Mouse (Mus musculus) left cerebral cortex, postnatal 4 days (tissue): ENCODE data around the gene Sgcd. TPM values are rescaled to one million over a fixed set of nuclear protein-coding genes. Genes with fewer than 3 reads are reported as not detected.

Experiments used
- DNase-seq: peaks from one replicate; pipeline ENCODE4 v3.0.0-alpha.2; 2022
- intact Hi-C: fragments of 180-260 bp; cut with DNase I; formaldehyde crosslinking; loops from one replicate; pipeline ENCODE4 v1.15.1; 2025
- total RNA-seq, 2 experiments: library from RNA; stranded (reverse); gene quantifications; 2 replicates each; pipeline ENCODE4 v1.2.3; 2021

Gene Sgcd
- total RNA-seq, 2 experiments from 2014 or later, result 17.7 to 20.8 TPM

- DNase-seq, result no peak
- intact Hi-C loops, result no loop called here
Measured at GRCm38 (mm10) chr11:47304702-47305450, 683.9 kb downstream of the Sgcd start.

- no peak for DNase-seq
- intact Hi-C loops, result no loop called here
Measured at GRCm38 (mm10) chr11:47299777-47300176, 689.0 kb downstream of the Sgcd start.

GRCm38 (mm10) chr11:47297805-47298340 lies 690.9 kb downstream of the Sgcd start:
- intact Hi-C loops, result no loop called here

GRCm38 (mm10) chr11:47294741-47295140 lies 694.0 kb downstream of the Sgcd start:
- DNase-seq, result no peak
- intact Hi-C loops, result no loop called here

More at GRCm38 (mm10) chr11:47297805-47298340, 690.9 kb downstream of the Sgcd start:
- DNase-seq, result no peak

GRCm38 (mm10) chr11:47276586-47276985 lies 712.2 kb downstream of the Sgcd start:
- DNase-seq, result no peak
- intact Hi-C loops, result no loop called here

- no peak for DNase-seq
- intact Hi-C loops, result no loop called here
Measured at GRCm38 (mm10) chr11:47268556-47268955, 720.2 kb downstream of the Sgcd start.

GRCm38 (mm10) chr11:47264267-47264984 lies 724.3 kb downstream of the Sgcd start:
- no peak for DNase-seq
- intact Hi-C loops, result no loop called here

GRCm38 (mm10) chr11:47250301-47250700 lies 738.5 kb downstream of the Sgcd start:
- intact Hi-C loops, result no loop called here
- no peak for DNase-seq

GRCm38 (mm10) chr11:47248345-47248893 lies 740.4 kb downstream of the Sgcd start:
- DNase-seq, result no peak
- intact Hi-C loops, result no loop called here

GRCm38 (mm10) chr11:47247703-47248344 lies 740.9 kb downstream of the Sgcd start:
- DNase-seq, result no peak
- intact Hi-C loops, result no loop called here

GRCm38 (mm10) chr11:47242401-47242800 lies 746.4 kb downstream of the Sgcd start:
- no peak for DNase-seq
- intact Hi-C loops, result no loop called here

- intact Hi-C loops, result no loop called here
- no peak for DNase-seq
Measured at GRCm38 (mm10) chr11:47228222-47228621, 760.5 kb downstream of the Sgcd start.

- intact Hi-C loops, result no loop called here
- DNase-seq, result no peak
Measured at GRCm38 (mm10) chr11:47224148-47224547, 764.6 kb downstream of the Sgcd start.

GRCm38 (mm10) chr11:47211531-47211930 lies 777.2 kb downstream of the Sgcd start:
- intact Hi-C loops, result no loop called here
- DNase-seq, result no peak

GRCm38 (mm10) chr11:47206461-47206860 lies 782.3 kb downstream of the Sgcd start:
- intact Hi-C loops, result no loop called here
- no peak for DNase-seq

- intact Hi-C loops, result no loop called here
- DNase-seq, result no peak
Measured at GRCm38 (mm10) chr11:47199106-47199505, 789.7 kb downstream of the Sgcd start.

GRCm38 (mm10) chr11:47188556-47188955 lies 800.2 kb downstream of the Sgcd start:
- intact Hi-C loops, result no loop called here
- no peak for DNase-seq

- intact Hi-C loops, result no loop called here
- DNase-seq, result no peak
Measured at GRCm38 (mm10) chr11:47174977-47175376, 813.8 kb downstream of the Sgcd start.

GRCm38 (mm10) chr11:47170926-47171625 lies 817.7 kb downstream of the Sgcd start:
- no peak for DNase-seq
- intact Hi-C loops, result no loop called here

GRCm38 (mm10) chr11:47167376-47167775 lies 821.4 kb downstream of the Sgcd start:
- no peak for DNase-seq
- intact Hi-C loops, result no loop called here
